28 mouse cellular contexts compared by ENCODE assay signal in the genomic region with DNA sequence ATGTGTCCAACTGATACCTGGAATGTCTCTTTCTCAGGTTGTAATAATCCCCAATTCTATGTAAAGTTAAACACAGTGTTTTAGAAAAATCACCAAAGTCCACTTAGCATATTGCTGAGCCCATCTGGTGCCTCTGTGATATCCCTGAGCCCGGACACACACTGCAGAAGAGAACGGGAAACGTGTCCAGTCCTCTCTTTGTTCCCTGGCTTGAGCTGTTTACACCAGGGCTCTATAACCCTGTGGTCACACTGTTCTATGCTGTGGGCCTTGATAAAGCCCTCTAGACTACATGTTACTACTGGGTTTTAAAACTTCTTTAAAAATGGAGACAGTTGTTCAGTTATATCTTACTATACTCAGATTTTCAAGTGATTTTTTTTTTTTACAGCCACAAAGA.
DNase-seq lines count a peak whose midpoint lies in the region; ATAC-seq and TF ChIP-seq lines count a peak whose summit lies in the region.
"Had no signal": no experiment of that assay in that cellular context is flagged by ENCODE, and none has a peak within 500 bp of the region (broad histone marks: within the 10 kb centered on the region; RNA-seq: fewer than 3 reads in every experiment).

No protein-coding gene starts in this region.

- TF ChIP-seq POLR2A in lung, adult 2 months (IDR thresholded peaks at IDR 0.05; ENCODE audit: borderline replicate concordance, extremely low read depth, low read depth, low read length): no peak

- no peak for DNase-seq in lung, embryonic 14.5 days
- no peak for DNase-seq in lung, adult 2 months
- DNase-seq in midbrain, postnatal 0 days (ENCODE audit: low spot score): no peak
- DNase-seq: adrenal gland, adult 2 months; adrenal gland, postnatal 14 days; cerebellum, adult 11 months; cerebellum, adult 2 months; cerebellum, adult 9-11 months; cerebellum, postnatal 25 days; gastrocnemius, adult 2 months; gastrocnemius, postnatal 14 days; heart, adult 18-20 months; heart, postnatal 10 days; heart, postnatal 36 days had no signal

- no peak overlapping the region for H3K4me3 ChIP-seq in forebrain, embryonic 12.5 days (replicated peaks)
- H3K4me3 ChIP-seq in forebrain, embryonic 16.5 days (replicated peaks; ENCODE audit: low read length): no peak overlapping the region
- no peak overlapping the region for H3K4me3 ChIP-seq in lung, embryonic 14.5 days (ENCODE audit: low read depth, low read length)
- no peak overlapping the region for H3K4me3 ChIP-seq in lung, adult 2 months (replicated peaks; ENCODE audit: extremely low read depth, low read depth, low read length)
- H3K4me3 ChIP-seq in midbrain, embryonic 12.5 days: no peak overlapping the region
- H3K4me3 ChIP-seq in midbrain, postnatal 0 days (ENCODE audit: low read depth, low read length): no peak overlapping the region
- no peak overlapping the region for H3K4me3 ChIP-seq in intestine, postnatal 0 days (ENCODE audit: low read depth, low read length)
- H3K4me3 ChIP-seq: embryonic facial prominence, embryonic 12.5 days; embryonic facial prominence, embryonic 15.5 days; erythroblast, embryonic 14.5 days; gastrocnemius, adult 2 months; heart, embryonic 12.5 days; heart, embryonic 15.5 days had no signal

- H3K4me2 ChIP-seq in forebrain, embryonic 12.5 days: no peak overlapping the region
- H3K4me2 ChIP-seq in forebrain, embryonic 16.5 days (ENCODE audit: low read length): no peak overlapping the region
- H3K4me2 ChIP-seq in lung, embryonic 14.5 days: no peak overlapping the region
- no peak overlapping the region for H3K4me2 ChIP-seq in midbrain, embryonic 12.5 days (replicated peaks)
- no peak overlapping the region for H3K4me2 ChIP-seq in midbrain, postnatal 0 days (ENCODE audit: low read depth, low read length, poor library complexity, severe bottlenecking)
- no peak overlapping the region for H3K4me2 ChIP-seq in intestine, postnatal 0 days (replicated peaks; ENCODE audit: low read depth)
- H3K4me2 ChIP-seq: embryonic facial prominence, embryonic 12.5 days; embryonic facial prominence, embryonic 15.5 days; heart, embryonic 12.5 days; heart, embryonic 15.5 days; hindbrain, embryonic 14.5 days had no signal

- H3K27me3 ChIP-seq in forebrain, embryonic 12.5 days: 0 out of 2 replicates have a peak, but pooled peaks cover 2% of the 10 kb centered on the region
- H3K27me3 ChIP-seq in forebrain, embryonic 16.5 days (replicated peaks; ENCODE audit: control insufficient read depth, insufficient read depth, low read length): no peaks in the 10 kb centered on the region
- no peaks in the 10 kb centered on the region for H3K27me3 ChIP-seq in lung, embryonic 14.5 days (ENCODE audit: insufficient read depth, low read length)
- H3K27me3 ChIP-seq in midbrain, embryonic 12.5 days: peaks cover 11% of the 10 kb centered on the region
- no peaks in the 10 kb centered on the region for H3K27me3 ChIP-seq in midbrain, postnatal 0 days (ENCODE audit: insufficient read depth, low read length)
- H3K27me3 ChIP-seq in intestine, postnatal 0 days (replicated peaks; ENCODE audit: control insufficient read depth, insufficient read depth, low read length): no peaks in the 10 kb centered on the region
- H3K27me3 ChIP-seq: embryonic facial prominence, embryonic 12.5 days; embryonic facial prominence, embryonic 15.5 days; heart, embryonic 15.5 days had no signal

- WGBS in forebrain, embryonic 12.5 days: 21% methylated on average over 3 of the region's 3 CpGs
- 9% methylated on average over 3 of the region's 3 CpGs for WGBS in forebrain, embryonic 16.5 days
- 43% methylated on average over 3 of the region's 3 CpGs for WGBS in lung, embryonic 14.5 days
- WGBS in lung, adult 2 months: 58% methylated on average over 3 of the region's 3 CpGs
- WGBS in midbrain, embryonic 12.5 days: 16% methylated on average over 3 of the region's 3 CpGs
- 52% methylated on average over 3 of the region's 3 CpGs for WGBS in midbrain, postnatal 0 days
- 57% methylated on average over 3 of the region's 3 CpGs for WGBS in intestine, postnatal 0 days

- H3K27ac ChIP-seq in forebrain, embryonic 12.5 days: 0 out of 2 replicates have a peak overlapping the region, but pooled peaks have one; percentile 21
- no peak overlapping the region for H3K27ac ChIP-seq in forebrain, embryonic 16.5 days (ENCODE audit: low read length)
- H3K27ac ChIP-seq in lung, embryonic 14.5 days (ENCODE audit: low read depth): 0 out of 2 replicates have a peak overlapping the region, but pooled peaks have one; percentile 46
- 0 out of 2 replicates have a peak overlapping the region, but pooled peaks have one; percentile 25 for H3K27ac ChIP-seq in midbrain, embryonic 12.5 days (replicated peaks)
- H3K27ac ChIP-seq in midbrain, postnatal 0 days (ENCODE audit: low read depth, low read length): no peak overlapping the region
- H3K27ac ChIP-seq in intestine, postnatal 0 days (ENCODE audit: low read depth, low read length): no peak overlapping the region
- H3K27ac ChIP-seq: embryonic facial prominence, embryonic 12.5 days; embryonic facial prominence, embryonic 15.5 days; gastrocnemius, adult 2 months; heart, embryonic 15.5 days; hindbrain, embryonic 14.5 days; hindbrain, postnatal 0 days had no signal

- H3K9ac ChIP-seq in forebrain, embryonic 12.5 days: no peak overlapping the region
- H3K9ac ChIP-seq in forebrain, embryonic 16.5 days (replicated peaks; ENCODE audit: low read depth, low read length): no peak overlapping the region
- H3K9ac ChIP-seq in lung, embryonic 14.5 days: no peak overlapping the region
- no peak overlapping the region for H3K9ac ChIP-seq in midbrain, embryonic 12.5 days (replicated peaks)
- H3K9ac ChIP-seq in midbrain, postnatal 0 days (replicated peaks; ENCODE audit: low read length, poor library complexity, severe bottlenecking): no peak overlapping the region
- H3K9ac ChIP-seq in intestine, postnatal 0 days (ENCODE audit: low read depth, low read length): no peak overlapping the region
- H3K9ac ChIP-seq: embryonic facial prominence, embryonic 12.5 days; embryonic facial prominence, embryonic 15.5 days; heart, embryonic 12.5 days; heart, embryonic 15.5 days; hindbrain, embryonic 14.5 days had no signal

- TF ChIP-seq CTCF in lung, embryonic 14.5 days (IDR thresholded peaks at IDR 0.05; ENCODE audit: low read depth): no peak
- TF ChIP-seq CTCF in lung, adult 2 months (IDR thresholded peaks at IDR 0.05; ENCODE audit: insufficient read depth, low read length): no peak
- no peak for TF ChIP-seq CTCF in midbrain, postnatal 0 days (IDR thresholded peaks at IDR 0.05)
- no peak for TF ChIP-seq CTCF in intestine, postnatal 0 days (IDR thresholded peaks at IDR 0.05; ENCODE audit: low read depth)

- H3K36me3 ChIP-seq in forebrain, embryonic 12.5 days (replicated peaks): no peaks in the 10 kb centered on the region
- H3K36me3 ChIP-seq in forebrain, embryonic 16.5 days (ENCODE audit: control insufficient read depth, insufficient read depth): no peaks in the 10 kb centered on the region
- H3K36me3 ChIP-seq in lung, embryonic 14.5 days (ENCODE audit: insufficient read depth): 0 out of 2 replicates have a peak, but pooled peaks cover 12% of the 10 kb centered on the region
- H3K36me3 ChIP-seq in midbrain, embryonic 12.5 days: no peaks in the 10 kb centered on the region
- no peaks in the 10 kb centered on the region for H3K36me3 ChIP-seq in midbrain, postnatal 0 days (ENCODE audit: insufficient read depth, low read length)
- H3K36me3 ChIP-seq in intestine, postnatal 0 days (ENCODE audit: control insufficient read depth, insufficient read depth): no peaks in the 10 kb centered on the region
- H3K36me3 ChIP-seq: embryonic facial prominence, embryonic 12.5 days; embryonic facial prominence, embryonic 15.5 days; heart, embryonic 12.5 days; heart, embryonic 15.5 days had no signal

- ATAC-seq in forebrain, embryonic 12.5 days (ENCODE audit: low FRiP score): no peak
- ATAC-seq in forebrain, embryonic 16.5 days: no peak
- no peak for ATAC-seq in lung, embryonic 14.5 days (ENCODE audit: insufficient read depth)
- ATAC-seq in midbrain, embryonic 12.5 days (ENCODE audit: low FRiP score, low read depth): peak; percentile 64
- no peak for ATAC-seq in midbrain, postnatal 0 days (ENCODE audit: low FRiP score)
- no peak for ATAC-seq in intestine, postnatal 0 days
- ATAC-seq: CD4-positive, CD25-positive, alpha-beta regulatory T cell, adult 4 months; hindbrain, postnatal 0 days; inflammation-experienced regulatory T-cells, adult 6 months; intestine, embryonic 16.5 days had no signal

- H3K4me1 ChIP-seq in forebrain, embryonic 12.5 days: peaks cover 63% of the 10 kb centered on the region
- peaks cover 30% of the 10 kb centered on the region for H3K4me1 ChIP-seq in forebrain, embryonic 16.5 days (replicated peaks; ENCODE audit: control insufficient read depth, insufficient read depth, low read length)
- H3K4me1 ChIP-seq in lung, embryonic 14.5 days (ENCODE audit: insufficient read depth): no peaks in the 10 kb centered on the region
- H3K4me1 ChIP-seq in lung, adult 2 months (ENCODE audit: control insufficient read depth, insufficient read depth, low read length): no peaks in the 10 kb centered on the region
- H3K4me1 ChIP-seq in midbrain, embryonic 12.5 days: peaks cover 54% of the 10 kb centered on the region
- H3K4me1 ChIP-seq in midbrain, postnatal 0 days (ENCODE audit: insufficient read depth, low read length): peaks cover 4% of the 10 kb centered on the region
- 0 out of 2 replicates have a peak, but pooled peaks cover 3% of the 10 kb centered on the region for H3K4me1 ChIP-seq in intestine, postnatal 0 days (replicated peaks; ENCODE audit: control insufficient read depth, insufficient read depth, low read length)
- H3K4me1 ChIP-seq: heart, embryonic 12.5 days; heart, embryonic 15.5 days had no signal

- no peaks in the 10 kb centered on the region for H3K9me3 ChIP-seq in forebrain, embryonic 12.5 days
- H3K9me3 ChIP-seq in forebrain, embryonic 16.5 days (ENCODE audit: control insufficient read depth, low read length): no peaks in the 10 kb centered on the region
- H3K9me3 ChIP-seq in lung, embryonic 14.5 days (ENCODE audit: low read depth, low read length): no peaks in the 10 kb centered on the region
- H3K9me3 ChIP-seq in midbrain, embryonic 12.5 days: no peaks in the 10 kb centered on the region
- no peaks in the 10 kb centered on the region for H3K9me3 ChIP-seq in midbrain, postnatal 0 days (ENCODE audit: low read length)
- no peaks in the 10 kb centered on the region for H3K9me3 ChIP-seq in intestine, postnatal 0 days (ENCODE audit: control insufficient read depth)
- H3K9me3 ChIP-seq: embryonic facial prominence, embryonic 12.5 days; embryonic facial prominence, embryonic 15.5 days; heart, embryonic 12.5 days; heart, embryonic 15.5 days had no signal

Comparison
In these comparisons a context has a peak if more than half of its experiments do, and no peak if none do; other contexts are left out.
1. H3K27ac ChIP-seq: peak in forebrain, embryonic 12.5 days (single experiment), lung, embryonic 14.5 days (single experiment) and midbrain, embryonic 12.5 days (single experiment); none in forebrain, embryonic 16.5 days (single experiment), midbrain, postnatal 0 days (single experiment) and intestine, postnatal 0 days (single experiment).